Mouse (Mus musculus): Measurements from ENCODE around the gene Tdrd9.

The Tdrd9 gene

DNA sequence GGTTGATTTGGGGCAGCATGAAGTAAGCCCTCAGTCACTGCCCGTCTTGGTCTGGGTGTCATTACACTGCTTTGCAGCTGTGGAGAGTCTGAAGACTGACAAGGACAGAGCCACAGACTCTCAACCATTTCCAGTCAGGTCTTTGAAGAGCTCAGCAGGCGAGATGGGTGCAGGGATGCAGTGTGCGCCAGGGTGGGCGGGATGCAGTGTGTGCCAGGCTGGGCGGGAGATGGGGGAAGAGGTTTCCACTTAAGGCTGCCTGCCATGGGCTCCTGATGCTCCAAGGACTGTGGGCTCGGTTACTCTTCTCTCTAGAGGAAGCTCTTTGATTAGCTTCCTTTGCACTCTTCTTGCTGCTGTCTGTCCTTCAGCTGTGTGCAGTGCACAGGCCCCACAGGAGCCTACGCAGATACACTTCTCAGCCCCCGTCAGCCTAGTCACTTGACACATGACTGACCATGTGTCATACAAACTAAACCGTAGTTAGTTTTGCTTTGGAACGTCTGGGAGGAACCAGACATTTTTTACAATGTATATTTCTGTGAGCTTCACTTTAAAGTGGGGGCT lies 62.1 kb downstream of the Tdrd9 start:
- no peak for DNase-seq

- DNase-seq: peak; percentile 11
Measured at GRCm38 (mm10) chr12:112035341-112036100, 64.2 kb downstream of the Tdrd9 start.

DNA sequence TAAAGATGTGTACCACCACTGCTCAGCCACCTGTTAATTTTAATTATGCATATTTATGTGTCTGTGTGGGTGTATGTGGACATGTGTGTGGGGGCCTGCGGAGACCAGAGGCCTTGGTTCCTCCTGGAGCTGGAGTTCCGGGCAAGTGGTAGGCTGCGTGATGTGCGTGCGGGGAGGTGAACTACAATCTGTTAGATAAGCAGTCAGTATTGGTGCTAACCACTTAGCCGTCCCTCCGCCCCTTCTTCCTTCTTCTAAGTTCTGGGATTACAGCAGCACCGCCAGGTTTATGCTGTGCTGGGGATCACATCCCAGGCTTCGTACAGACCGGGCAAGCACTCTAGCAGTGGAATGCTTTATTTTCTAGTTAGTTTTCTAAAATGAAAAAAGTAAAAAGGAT lies 67.1 kb downstream of the Tdrd9 start:
- DNase-seq: no peak

- DNase-seq: no peak
Measured at GRCm38 (mm10) chr12:112039169-112039568, 67.8 kb downstream of the Tdrd9 start.

DNA sequence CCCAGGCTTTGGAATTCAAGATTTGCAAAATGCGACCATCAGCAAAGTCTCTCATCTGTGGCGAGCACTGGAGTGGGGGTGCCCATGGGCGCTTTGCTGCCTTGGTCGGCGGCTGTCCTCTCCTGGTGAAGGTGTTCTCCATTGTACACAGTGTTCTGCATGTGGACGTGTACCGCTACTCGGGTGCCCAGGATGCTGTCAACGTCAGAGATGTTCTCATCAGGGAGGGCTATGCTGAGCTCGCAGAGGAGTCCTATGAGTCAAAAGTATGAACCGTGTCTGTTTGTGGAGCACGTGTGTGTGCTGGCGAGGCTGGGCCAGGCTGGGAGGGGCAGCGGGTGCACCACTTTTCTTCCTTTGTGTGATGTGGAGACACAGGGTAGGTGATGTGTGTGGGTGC lies 71.3 kb downstream of the Tdrd9 start:
- DNase-seq: no peak

DNA sequence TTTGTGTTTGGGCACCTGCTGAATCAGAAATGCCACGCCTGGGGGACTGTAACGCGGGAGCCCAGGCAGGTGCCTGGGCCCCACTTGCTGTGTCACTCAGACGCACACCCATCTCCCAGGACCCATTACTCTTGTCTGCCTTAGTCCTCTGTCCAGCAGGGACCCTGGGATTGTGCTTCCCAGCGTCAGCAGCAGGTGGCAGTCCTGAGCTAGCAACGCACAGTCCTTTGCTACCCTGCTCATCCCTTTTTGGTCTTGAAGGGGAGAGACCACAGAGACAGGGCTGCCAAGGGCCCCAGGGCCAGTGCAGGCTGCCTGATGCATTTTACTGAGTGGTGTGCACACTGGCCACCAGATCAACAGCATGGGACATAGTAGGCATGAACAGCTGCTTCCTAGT lies 106.3 kb downstream of the Tdrd9 start:
- peak; percentile 73 to 77 for DNase-seq

GRCm38 (mm10) chr12:112079911-112080310 lies 108.6 kb downstream of the Tdrd9 start:
- no peak for DNase-seq

DNA sequence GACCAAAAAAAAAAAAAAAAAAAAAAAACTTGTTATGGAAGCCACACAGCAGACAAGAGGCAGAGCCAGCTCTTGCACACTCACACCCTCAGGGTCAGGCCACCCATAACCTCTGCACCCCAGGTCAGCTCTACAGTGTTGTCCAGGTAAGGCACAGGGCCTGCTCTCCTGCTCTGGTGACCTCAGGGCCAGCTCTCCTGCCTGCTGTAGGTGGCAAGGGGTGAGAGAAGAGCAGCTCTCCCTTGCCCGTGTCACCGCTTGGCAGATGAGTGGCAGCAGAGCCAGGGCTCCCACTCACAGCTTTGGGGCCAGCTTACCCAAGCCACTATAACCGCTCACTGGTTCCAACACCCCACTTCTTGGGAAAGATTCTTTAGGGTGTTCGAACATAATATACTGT lies 109.6 kb downstream of the Tdrd9 start:
- no peak for DNase-seq

- DNase-seq: no peak
Measured at GRCm38 (mm10) chr12:112082241-112082640, 110.9 kb downstream of the Tdrd9 start.

DNA sequence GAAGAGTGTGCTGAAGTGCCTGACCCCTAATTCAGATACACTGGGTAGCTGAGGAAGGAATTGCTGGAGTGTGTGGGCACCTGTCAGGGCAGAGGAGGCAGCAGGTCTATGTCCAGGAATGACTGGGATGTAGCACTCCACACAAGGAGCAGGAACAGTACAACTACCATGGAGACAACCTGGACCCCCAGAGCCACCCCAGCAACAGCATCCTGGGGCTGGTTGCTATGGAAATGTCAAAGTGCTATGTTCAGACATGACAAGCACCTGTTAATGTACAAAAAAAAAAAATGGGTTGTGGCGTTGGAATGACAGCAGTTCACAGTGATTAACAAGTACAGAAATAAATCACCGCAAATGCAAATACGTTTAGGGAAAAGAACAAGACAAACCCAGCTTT lies 114.9 kb downstream of the Tdrd9 start:
- no peak for DNase-seq

GRCm38 (mm10) chr12:112086726-112087125 lies 115.4 kb downstream of the Tdrd9 start:
- no peak for DNase-seq

GRCm38 (mm10) chr12:112088609-112089324 lies 117.4 kb downstream of the Tdrd9 start:
- no peak for DNase-seq

DNA sequence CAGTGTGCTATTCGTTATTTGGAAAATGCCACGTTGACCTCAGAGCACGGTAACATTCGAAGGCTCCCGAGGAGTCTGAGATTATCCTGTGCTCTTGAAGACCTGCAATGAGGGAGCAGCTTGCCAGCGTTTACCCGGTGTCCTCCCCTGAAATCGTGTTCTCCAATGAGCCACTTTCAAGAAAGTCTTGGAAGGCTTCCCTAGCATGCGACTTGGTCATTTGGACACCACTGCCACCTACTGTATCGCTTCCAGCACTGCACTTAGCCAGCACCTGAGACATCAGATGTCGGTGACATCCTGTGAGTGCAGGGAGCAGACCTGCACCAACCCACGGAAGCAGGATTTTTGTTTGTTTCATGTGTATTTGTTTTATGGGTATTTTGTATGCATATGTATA lies 119.7 kb downstream of the Tdrd9 start:
- peak; percentile 75 to 82 for DNase-seq

DNA sequence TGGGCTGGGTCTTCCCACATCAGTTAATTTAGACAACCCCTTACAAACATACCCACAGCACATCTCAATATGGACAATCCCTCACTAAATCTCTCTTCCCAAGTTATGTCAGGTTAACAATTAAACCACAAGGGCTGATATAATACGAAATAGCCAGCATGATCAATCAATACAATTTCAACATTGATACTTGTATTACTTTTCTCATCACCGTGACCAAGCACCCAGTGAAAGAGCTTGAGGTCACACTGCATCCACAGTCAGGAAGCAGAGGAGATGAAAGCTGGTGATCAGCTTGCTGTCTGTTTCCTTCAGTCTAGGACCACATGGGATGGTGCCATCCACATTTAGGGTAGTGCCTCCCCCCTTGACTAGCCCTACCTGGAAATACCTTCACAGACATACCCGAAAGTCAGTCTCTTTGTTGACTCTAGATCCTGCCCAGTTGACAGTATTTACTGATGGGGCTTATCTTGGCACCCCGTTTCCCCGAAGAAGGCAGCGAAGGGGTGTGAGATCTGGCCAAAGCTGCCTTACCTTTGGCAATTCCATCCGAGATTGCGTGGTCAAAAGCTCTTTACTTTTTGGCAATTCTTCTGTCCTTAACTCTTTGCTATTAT lies 123.0 kb downstream of the Tdrd9 start:
- no peak for DNase-seq

DNA sequence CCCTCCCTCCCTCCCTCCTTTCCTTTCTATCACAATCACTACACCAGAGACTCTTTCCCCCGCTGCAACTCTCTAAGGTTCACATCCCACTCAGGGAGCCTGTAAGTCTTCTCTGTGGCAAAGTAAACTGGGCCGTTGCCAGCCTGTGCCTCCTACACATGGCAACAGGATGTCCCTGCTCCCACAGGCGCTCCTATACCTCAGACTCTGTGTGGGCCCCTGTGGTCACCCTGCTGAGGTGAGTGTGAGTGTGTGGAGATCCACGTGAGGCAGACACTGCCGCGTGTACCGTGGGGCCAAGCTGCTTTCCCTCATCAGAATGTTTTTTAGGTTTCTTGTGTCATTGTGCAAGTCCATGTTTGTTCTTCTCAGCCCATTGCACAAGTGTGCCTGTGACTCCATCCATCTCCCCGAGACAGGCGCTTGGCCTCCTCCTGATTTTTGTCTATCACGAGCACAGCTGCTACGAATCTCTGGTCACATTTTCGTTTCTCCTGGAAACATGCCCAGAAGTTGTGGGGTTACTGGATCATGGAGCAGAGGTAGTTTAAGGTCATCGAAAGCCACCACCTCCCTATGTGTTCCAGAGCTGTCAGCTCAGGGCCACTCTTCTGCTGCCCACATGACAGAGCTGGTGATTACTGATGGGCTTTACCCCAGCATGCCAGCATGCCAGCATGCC lies 124.8 kb downstream of the Tdrd9 start:
- DNase-seq: no peak

DNA sequence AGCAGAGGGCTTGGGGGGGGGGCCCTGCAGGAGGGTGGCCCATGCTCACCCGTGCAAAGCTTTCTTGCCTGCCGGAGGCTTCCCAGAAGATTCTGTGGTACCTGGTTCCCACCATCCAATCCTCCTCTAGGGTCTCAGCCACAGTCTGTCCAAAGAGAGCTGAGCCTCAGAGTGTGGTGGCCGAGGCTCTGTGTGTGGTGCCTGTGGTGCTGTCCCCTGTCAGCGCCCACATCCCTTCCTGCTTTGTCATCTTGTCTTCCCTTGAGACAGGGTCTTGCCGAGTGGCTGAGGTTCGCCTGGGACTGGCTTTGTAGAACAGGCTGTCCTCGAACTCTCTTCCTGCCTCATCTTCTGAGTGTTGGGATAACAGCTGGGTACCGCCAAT lies 125.4 kb downstream of the Tdrd9 start:
- DNase-seq: no peak

GRCm38 (mm10) chr12:112100106-112100505 lies 128.7 kb downstream of the Tdrd9 start:
- DNase-seq: no peak

- DNase-seq: no peak
Measured at GRCm38 (mm10) chr12:112101045-112101444, 129.7 kb downstream of the Tdrd9 start.

DNA sequence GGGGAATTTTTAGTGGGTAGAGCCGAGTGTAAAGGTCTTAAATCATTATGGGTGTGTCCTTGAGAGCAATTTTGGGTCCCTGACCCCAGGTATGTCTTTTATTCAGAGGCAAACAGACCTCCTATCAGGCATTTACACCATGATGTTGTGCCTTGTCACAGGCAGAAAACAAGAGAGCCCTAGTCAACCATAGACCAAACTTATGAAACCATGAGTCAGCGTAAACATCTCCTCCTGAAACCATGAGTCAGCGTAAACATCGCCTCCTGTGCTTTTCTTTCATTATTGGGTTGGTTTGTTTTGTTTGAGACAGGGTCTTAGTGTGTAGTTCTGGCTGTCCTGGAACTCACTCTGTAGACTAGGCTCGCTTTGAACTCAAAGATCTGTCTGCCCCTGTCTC lies 131.8 kb downstream of the Tdrd9 start:
- no peak for DNase-seq

DNA sequence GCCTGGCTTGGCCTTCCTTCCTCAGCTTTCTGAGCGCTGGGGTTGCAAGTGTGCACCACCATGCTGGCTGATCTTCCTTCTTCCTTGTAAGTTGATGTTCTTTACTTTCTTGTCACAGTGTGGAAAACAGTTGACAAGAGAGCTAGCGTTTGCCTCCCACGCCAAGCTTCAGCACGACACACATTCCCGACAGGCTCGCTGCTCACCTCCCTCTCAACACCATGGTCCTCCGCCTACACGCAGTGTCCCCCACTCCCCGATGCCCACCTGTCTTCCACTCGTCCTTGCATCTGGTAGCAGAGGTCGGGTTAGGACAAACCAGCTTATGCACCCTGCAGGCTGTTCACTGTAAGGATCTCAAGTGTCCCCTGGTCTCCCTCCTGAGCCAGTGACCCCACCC lies 133.5 kb downstream of the Tdrd9 start:
- DNase-seq: no peak

- DNase-seq: no peak
Measured at GRCm38 (mm10) chr12:112106541-112106971, 135.2 kb downstream of the Tdrd9 start, which contains the start of gene Aspg. Gene Aspg (plus strand): TSS chr12:112106679.

DNA sequence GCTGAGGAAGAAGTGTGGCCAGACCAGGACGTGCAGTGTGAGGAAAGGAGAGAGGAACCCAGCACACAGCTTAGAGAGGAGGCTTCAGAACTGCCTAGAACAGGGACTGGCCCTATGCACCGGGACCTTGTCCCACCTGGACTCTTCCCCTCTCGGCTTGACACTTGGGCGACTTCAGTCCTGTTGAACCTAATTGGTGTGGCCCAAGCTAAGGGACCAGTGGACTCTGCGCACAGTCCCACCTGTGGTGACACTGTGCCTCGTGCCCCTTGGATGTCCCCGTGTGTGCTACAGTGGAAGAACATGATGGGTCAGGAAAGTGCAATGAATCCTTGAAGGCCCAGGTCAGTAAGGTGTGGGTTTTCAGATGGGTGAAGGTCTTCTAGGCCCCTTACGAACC lies 136.3 kb downstream of the Tdrd9 start:
- no peak for DNase-seq
